Mouse (Mus musculus): ENCODE results near the gene Ankrd44. TPM values are rescaled to one million over a fixed set of nuclear protein-coding genes. Genes with fewer than 3 reads are reported as not detected.

Gene Ankrd44
- polyA plus RNA-seq, 1 experiment from 2014 or later, result 18.3 TPM

- Histone ChIP-seq H3K4me3 (ENCODE audit: low read depth, low read length) (no peak overlapping the region), H3K4me2 (no peak overlapping the region), H3K4me1 (ENCODE audit: insufficient read depth) (peaks cover 20% of the 10 kb centered on the region), H3K27ac (ENCODE audit: low read depth) (no peak overlapping the region), H3K9ac (no peak overlapping the region), H3K36me3 (ENCODE audit: insufficient read depth) (no peaks in the 10 kb centered on the region), H3K27me3 (ENCODE audit: insufficient read depth, low read length) (no peaks in the 10 kb centered on the region), H3K9me3 (ENCODE audit: low read depth, low read length) (no peaks in the 10 kb centered on the region)
- no peak for TF ChIP-seq CTCF (IDR thresholded peaks at IDR 0.05; ENCODE audit: low read depth)
- 80% methylated on average over 1 of the region's 1 CpGs for WGBS
- ATAC-seq (ENCODE audit: insufficient read depth), result no peak
- DNase-seq, result no peak
These were observed 15.0 kb downstream of the Ankrd44 start for GRCm38 (mm10) chr1:54911256-54911610.

GRCm38 (mm10) chr1:54910489-54911255, 15.5 kb downstream of the Ankrd44 start:
- Histone ChIP-seq H3K36me3 (ENCODE audit: insufficient read depth) (no peaks in the 10 kb centered on the region), H3K4me3 (ENCODE audit: low read depth, low read length) (no peak overlapping the region), H3K27me3 (ENCODE audit: insufficient read depth, low read length) (no peaks in the 10 kb centered on the region), H3K9ac (no peak overlapping the region), H3K27ac (ENCODE audit: low read depth) (no peak overlapping the region), H3K9me3 (ENCODE audit: low read depth, low read length) (no peaks in the 10 kb centered on the region), H3K4me1 (ENCODE audit: insufficient read depth) (peaks cover 23% of the 10 kb centered on the region), H3K4me2 (no peak overlapping the region)
- ATAC-seq (ENCODE audit: insufficient read depth), result no peak
- DNase-seq, result no peak
- WGBS, result 71% methylated on average over 5 of the region's 5 CpGs
- no peak for TF ChIP-seq CTCF (IDR thresholded peaks at IDR 0.05; ENCODE audit: low read depth)

GRCm38 (mm10) chr1:54908786-54909185, 17.4 kb downstream of the Ankrd44 start:
- H3K9ac ChIP-seq, result no peak overlapping the region; the same call in 1 of the 2 replicates
- H3K4me3 ChIP-seq (ENCODE audit: low read depth, low read length), result no peak overlapping the region
- H3K27me3 ChIP-seq (ENCODE audit: insufficient read depth, low read length), result no peaks in the 10 kb centered on the region
- no peak overlapping the region for H3K4me2 ChIP-seq
- H3K9me3 ChIP-seq (ENCODE audit: low read depth, low read length), result no peaks in the 10 kb centered on the region
- DNase-seq (peak; percentile 67), ATAC-seq (ENCODE audit: insufficient read depth) (peak; percentile 44; the same call in 1 of the 2 replicates)
- WGBS, result 19% methylated on average over 3 of the region's 3 CpGs
- no peak for TF ChIP-seq CTCF (IDR thresholded peaks at IDR 0.05; ENCODE audit: low read depth)
- H3K27ac ChIP-seq (ENCODE audit: low read depth), result no peak overlapping the region
- H3K36me3 ChIP-seq (ENCODE audit: insufficient read depth), result no peaks in the 10 kb centered on the region
- peaks cover 19% of the 10 kb centered on the region for H3K4me1 ChIP-seq (ENCODE audit: insufficient read depth)

GRCm38 (mm10) chr1:54907066-54907639, 19.0 kb downstream of the Ankrd44 start:
- Histone ChIP-seq H3K9me3 (ENCODE audit: low read depth, low read length) (no peaks in the 10 kb centered on the region), H3K9ac (no peak overlapping the region), H3K4me2 (peak overlapping the region; percentile 13; the same call in 1 of the 2 replicates), H3K4me3 (ENCODE audit: low read depth, low read length) (no peak overlapping the region), H3K27me3 (ENCODE audit: insufficient read depth, low read length) (no peaks in the 10 kb centered on the region), H3K36me3 (ENCODE audit: insufficient read depth) (no peaks in the 10 kb centered on the region), H3K4me1 (ENCODE audit: insufficient read depth) (peaks cover 19% of the 10 kb centered on the region), H3K27ac (ENCODE audit: low read depth) (no peak overlapping the region)
- WGBS, result 51% methylated on average over 15 of the region's 15 CpGs
- no peak for TF ChIP-seq CTCF (IDR thresholded peaks at IDR 0.05; ENCODE audit: low read depth)
- DNase-seq (no peak), ATAC-seq (ENCODE audit: insufficient read depth) (no peak)

- H3K27ac ChIP-seq (ENCODE audit: low read depth), result no peak overlapping the region
- no peak for TF ChIP-seq CTCF (IDR thresholded peaks at IDR 0.05; ENCODE audit: low read depth)
These were observed 19.9 kb downstream of the Ankrd44 start for GRCm38 (mm10) chr1:54906322-54906721.

GRCm38 (mm10) chr1:54905632-54906031, 20.6 kb downstream of the Ankrd44 start:
- Histone ChIP-seq H3K9me3 (ENCODE audit: low read depth, low read length) (no peaks in the 10 kb centered on the region), H3K27ac (ENCODE audit: low read depth) (no peak overlapping the region), H3K27me3 (ENCODE audit: insufficient read depth, low read length) (no peaks in the 10 kb centered on the region), H3K9ac (no peak overlapping the region), H3K4me1 (ENCODE audit: insufficient read depth) (peaks cover 16% of the 10 kb centered on the region), H3K4me2 (no peak overlapping the region), H3K36me3 (ENCODE audit: insufficient read depth) (no peaks in the 10 kb centered on the region), H3K4me3 (ENCODE audit: low read depth, low read length) (no peak overlapping the region)
- DNase-seq (no peak), ATAC-seq (ENCODE audit: insufficient read depth) (no peak)
- TF ChIP-seq CTCF (IDR thresholded peaks at IDR 0.05; ENCODE audit: low read depth), result no peak
- 25% methylated on average over 7 of the region's 7 CpGs for WGBS

More at GRCm38 (mm10) chr1:54906322-54906721, 19.9 kb downstream of the Ankrd44 start:
- Histone ChIP-seq H3K9ac (no peak overlapping the region), H3K4me3 (ENCODE audit: low read depth, low read length) (no peak overlapping the region), H3K36me3 (ENCODE audit: insufficient read depth) (no peaks in the 10 kb centered on the region), H3K9me3 (ENCODE audit: low read depth, low read length) (no peaks in the 10 kb centered on the region), H3K27me3 (ENCODE audit: insufficient read depth, low read length) (no peaks in the 10 kb centered on the region), H3K4me2 (no peak overlapping the region), H3K4me1 (ENCODE audit: insufficient read depth) (peaks cover 19% of the 10 kb centered on the region)
- ATAC-seq (ENCODE audit: insufficient read depth), result no peak
- DNase-seq, result no peak
- 76% methylated on average over 8 of the region's 8 CpGs for WGBS

GRCm38 (mm10) chr1:54904165-54904564, 22.0 kb downstream of the Ankrd44 start:
- DNase-seq, result no peak
- Histone ChIP-seq H3K27ac (ENCODE audit: low read depth) (no peak overlapping the region), H3K36me3 (ENCODE audit: insufficient read depth) (no peaks in the 10 kb centered on the region), H3K9ac (no peak overlapping the region), H3K27me3 (ENCODE audit: insufficient read depth, low read length) (no peaks in the 10 kb centered on the region), H3K4me1 (ENCODE audit: insufficient read depth) (peaks cover 10% of the 10 kb centered on the region), H3K9me3 (ENCODE audit: low read depth, low read length) (no peaks in the 10 kb centered on the region), H3K4me3 (ENCODE audit: low read depth, low read length) (no peak overlapping the region), H3K4me2 (no peak overlapping the region)
- no peak for TF ChIP-seq CTCF (IDR thresholded peaks at IDR 0.05; ENCODE audit: low read depth)
- ATAC-seq (ENCODE audit: insufficient read depth), result no peak
- WGBS, result 79% methylated on average over 2 of the region's 2 CpGs

Measured in lung, embryonic 14.5 days (tissue).